Mouse (Mus musculus): ENCODE results near the gene Txndc2.
A peak's percentile ranks its signal among the peaks of the same experiment; 100 is the strongest.

The Txndc2 gene

DNA sequence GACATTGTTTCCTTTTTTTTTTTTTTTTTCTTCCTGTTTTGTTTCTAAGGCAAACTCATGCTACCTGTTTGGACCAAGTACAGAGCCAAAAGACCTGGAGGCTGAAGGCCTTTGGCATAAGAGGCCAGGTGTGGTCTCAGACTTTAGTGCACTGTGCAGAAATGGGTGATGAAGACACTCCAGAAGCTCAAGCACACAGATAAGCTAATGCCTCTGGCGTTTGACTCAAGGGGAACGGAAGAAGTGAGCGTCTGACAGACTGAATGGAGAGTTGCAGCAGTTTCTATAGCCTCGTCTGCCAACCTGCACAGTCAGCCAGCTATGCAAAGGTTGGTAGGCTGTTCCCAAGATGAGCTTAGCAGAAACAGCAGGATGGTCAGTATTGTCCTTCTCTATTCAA, 13.6 kb upstream of the Txndc2 start:
- no peak for DNase-seq (ENCODE audit: low read depth)

- DNase-seq (ENCODE audit: low read depth): no peak
Observed at GRCm38 (mm10) chr17:65650598-65650997, 8.6 kb upstream of the Txndc2 start.

DNA sequence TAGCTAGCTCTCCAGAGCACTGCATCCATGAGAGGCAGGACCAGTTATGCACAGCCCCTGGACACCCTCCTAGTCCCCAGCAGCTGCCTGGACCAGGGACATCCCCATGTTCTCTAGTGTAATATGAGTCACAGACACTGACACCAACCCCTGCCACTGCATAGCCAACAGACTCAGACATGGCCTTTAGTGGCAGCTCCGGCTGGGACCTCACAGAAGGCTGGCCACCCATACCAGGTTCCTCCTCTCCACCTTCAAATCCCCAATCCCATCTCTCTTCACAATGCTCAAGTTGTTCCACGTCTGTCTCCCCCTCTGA, 7.2 kb upstream of the Txndc2 start:
- DNase-seq (ENCODE audit: low read depth): no peak

- no peak for DNase-seq (ENCODE audit: low read depth)
Observed at GRCm38 (mm10) chr17:65648371-65649174, 6.6 kb upstream of the Txndc2 start.

DNA sequence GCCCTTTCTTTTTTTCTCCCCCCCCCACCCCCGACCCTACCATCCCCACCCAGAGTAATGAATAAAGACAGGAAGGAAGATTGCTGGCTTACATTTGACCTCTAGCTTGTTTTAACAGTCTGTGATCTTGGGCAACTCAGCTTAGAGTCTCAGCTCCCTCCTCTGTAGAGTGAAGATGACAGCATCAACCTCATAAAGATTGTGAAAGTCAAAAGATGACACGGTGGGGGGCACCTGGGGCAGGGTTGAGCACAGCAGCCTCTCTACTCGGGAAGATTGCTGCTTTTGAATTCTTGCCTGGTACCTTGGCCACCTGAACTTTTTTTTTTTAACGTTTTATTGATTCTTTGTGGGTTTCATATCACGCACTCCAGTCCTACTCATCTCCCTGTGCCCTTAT, 6.0 kb upstream of the Txndc2 start:
- no peak for DNase-seq (ENCODE audit: low read depth)

- DNase-seq (ENCODE audit: low read depth): no peak
Observed at GRCm38 (mm10) chr17:65647226-65647625, 5.3 kb upstream of the Txndc2 start.

GRCm38 (mm10) chr17:65643579-65643978, 1.6 kb upstream of the Txndc2 start:
- DNase-seq (ENCODE audit: low read depth): no peak

GRCm38 (mm10) chr17:65643051-65643521, 1.1 kb upstream of the Txndc2 start:
- DNase-seq (ENCODE audit: low read depth): peak; percentile 73

DNA sequence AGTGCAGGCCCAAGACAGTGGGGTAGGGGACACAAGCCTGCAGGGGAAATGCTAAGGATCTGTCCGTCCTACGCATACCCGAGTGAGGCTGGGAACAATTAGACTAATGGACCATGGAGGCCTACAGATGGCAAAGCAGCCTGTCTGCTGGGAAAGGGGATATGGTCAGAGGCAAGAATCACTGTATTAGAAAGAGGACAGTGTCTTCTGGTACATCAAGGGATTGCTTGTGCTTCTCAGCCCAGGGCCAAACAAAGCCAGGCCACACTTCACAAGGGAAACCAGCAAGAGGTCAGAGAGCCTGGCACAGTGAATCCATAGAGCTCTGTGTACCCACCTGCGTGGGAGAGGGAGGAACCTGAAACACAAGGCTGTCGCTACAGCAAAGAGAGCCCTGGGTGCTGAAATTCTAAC, 617 bp upstream of the Txndc2 start:
- DNase-seq (ENCODE audit: low read depth): no peak

GRCm38 (mm10) chr17:65639144-65639543, 2.8 kb downstream of the Txndc2 start:
- no peak for DNase-seq (ENCODE audit: low read depth)

GRCm38 (mm10) chr17:65635715-65636360, 6.1 kb downstream of the Txndc2 start:
- no peak for DNase-seq (ENCODE audit: low read depth)

GRCm38 (mm10) chr17:65629943-65630342, 12.0 kb downstream of the Txndc2 start:
- peak; percentile 76 for DNase-seq (ENCODE audit: low read depth)

DNA sequence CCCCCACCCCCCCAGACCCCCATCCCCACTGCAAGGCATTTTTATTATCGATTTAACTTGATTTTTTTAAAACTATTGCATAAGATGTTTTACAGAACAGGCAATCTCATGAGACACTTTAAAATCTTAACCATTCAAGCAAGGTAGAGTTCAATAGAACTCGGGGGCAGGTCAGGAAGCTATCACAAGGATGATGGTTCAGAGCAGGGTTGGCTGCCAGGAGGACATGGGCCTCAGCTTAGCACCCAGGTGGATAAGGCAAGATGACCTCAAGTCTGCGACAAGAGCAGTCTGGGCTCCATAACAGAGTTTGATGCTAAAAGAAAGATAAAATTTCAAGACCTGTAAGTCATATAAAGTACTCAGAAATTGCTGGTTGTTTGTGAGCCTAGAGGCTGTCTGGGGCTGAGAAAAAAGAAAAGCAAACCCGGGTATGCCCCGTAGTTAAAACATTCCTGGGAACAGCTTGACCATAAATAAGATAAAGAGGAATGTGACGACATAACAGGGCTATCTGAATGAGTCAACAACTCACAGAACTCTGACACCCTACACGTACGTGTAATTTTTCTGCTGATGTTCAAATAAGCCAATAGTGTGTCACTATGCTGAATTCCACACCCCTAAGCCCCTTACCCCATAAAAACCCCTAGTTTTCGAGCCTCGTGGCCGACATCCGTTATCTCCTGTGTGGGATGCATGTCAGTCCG, 13.0 kb downstream of the Txndc2 start:
- DNase-seq (ENCODE audit: low read depth): peak; percentile 60

DNA sequence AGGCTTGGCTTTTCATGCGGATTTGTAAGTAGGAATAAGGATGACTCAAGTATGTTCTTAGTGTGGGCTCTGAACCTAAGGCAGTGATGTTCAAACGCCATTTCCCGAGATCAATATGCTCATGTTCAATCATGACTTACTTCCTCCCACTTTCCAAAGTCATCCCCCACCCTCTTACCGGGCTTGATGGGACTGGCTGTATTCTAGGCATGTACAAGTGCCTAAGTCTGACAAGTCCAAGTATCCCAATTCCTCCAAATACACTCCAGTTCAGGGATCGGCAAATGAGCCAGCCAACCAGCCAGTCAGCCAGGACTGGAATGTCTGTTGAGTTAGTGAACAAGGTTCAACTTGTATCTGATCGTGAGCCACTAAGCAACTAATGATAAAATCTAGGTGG, 15.7 kb downstream of the Txndc2 start:
- DNase-seq (ENCODE audit: low read depth): no peak

DNA sequence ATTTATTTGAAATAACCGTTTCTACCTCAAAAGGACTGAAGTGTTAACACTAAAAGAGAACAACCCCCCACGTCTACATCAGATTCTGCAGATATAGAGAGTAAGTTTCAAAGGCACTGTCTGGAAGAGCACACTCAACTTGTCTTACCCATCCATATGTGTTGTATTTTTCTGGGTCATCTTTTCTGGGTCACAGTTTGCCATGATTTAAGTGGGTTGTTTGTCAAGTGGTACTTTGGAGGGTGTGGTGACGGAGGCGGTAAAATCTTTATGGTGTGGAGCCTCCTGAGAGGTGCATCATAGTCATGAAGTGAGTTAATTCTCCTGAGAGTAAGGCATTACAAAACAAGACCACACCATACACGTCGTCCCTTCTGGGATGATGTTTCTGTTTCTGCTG, 16.4 kb downstream of the Txndc2 start:
- no peak for DNase-seq (ENCODE audit: low read depth)

DNA sequence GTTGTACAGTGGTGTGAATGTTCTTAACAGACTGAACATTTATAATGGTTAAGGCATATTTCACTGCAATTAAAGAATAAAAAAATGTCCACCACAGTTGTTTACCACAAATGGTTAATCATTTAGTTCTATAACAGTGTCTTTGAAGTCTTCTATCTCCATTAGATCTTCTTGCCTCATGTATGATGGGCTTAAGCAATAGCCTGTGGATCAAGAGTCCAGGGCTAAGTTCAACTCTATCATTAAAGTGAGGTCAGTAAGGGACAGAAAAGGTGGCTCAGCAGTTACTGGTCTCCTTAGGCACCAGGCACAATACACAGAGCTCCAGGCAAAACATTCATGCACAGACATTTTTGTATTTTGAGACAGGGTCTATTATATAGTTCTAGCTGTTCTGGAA, 18.8 kb downstream of the Txndc2 start:
- DNase-seq (ENCODE audit: low read depth): no peak

- peak; percentile 48 for DNase-seq (ENCODE audit: low read depth)
Observed at GRCm38 (mm10) chr17:65618431-65618830, 23.5 kb downstream of the Txndc2 start.

DNA sequence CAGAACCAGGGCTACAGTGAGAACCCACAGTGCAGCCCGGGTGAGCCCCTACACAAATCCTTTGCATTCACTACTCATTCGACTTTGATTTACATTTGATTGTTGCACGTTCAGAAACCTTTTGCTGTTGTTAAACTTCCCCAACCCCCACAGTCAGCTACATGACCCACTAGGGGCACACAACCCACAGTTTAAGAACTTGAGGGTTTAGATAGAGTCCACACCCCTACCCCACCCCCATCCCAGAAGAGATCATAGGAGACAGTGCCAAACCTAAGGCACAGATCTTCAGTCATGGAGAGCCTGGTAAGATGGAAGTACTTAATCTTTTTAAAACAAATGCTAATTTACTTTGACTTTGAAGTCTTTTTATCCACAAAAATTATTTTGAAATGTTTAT, 26.3 kb downstream of the Txndc2 start:
- DNase-seq (ENCODE audit: low read depth): no peak

DNA sequence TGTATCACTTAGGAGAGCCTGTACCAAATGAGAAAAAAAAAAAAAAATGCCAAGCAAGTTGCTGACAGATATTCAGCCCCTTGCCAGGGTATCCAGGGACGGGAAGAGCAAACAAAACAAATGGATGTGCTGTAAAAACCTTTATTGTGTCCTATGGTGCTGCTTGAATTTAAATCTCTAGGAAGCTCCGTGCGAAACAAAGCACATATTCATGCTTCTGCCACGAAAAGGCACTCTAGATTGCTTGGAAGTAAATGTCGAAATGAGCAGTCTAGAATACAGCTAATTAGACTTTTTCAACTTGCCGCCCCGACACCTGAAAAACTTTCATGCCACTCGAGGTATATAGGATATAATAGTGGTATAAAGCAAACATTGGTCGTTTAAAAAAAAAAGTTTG, 27.5 kb downstream of the Txndc2 start:
- no peak for DNase-seq (ENCODE audit: low read depth)

GRCm38 (mm10) chr17:65613463-65614412, 28.2 kb downstream of the Txndc2 start, which contains the start of gene Vapa:
Vapa (minus strand) TSS chr17:65613555.
- peak; percentile 99 for DNase-seq (ENCODE audit: low read depth)

DNA sequence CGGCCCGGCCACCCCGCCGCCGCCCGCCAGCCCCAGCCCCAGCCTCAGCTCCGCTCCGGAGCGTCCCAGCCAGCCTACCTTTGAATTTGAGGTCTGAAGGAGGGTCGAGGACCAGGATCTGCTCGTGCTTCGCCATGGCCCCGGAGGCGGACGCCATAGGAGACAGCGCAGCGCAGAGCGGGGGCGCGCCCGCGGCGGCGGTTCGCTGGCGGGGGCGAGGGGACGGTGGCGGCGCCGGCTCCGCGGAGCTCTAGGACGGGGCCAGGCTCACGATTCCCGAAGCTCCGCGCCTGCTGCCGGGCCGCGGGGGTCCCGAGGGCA, 28.9 kb downstream of the Txndc2 start:
- no peak for DNase-seq (ENCODE audit: low read depth)

All from NIH3T3 (cell line).